Mouse (Mus musculus) embryonic fibroblast, embryonic 13.5 days (primary cell): ENCODE results near the gene Htatip2.

ENCODE experiments used
- CTCF ChIP-seq: IDR thresholded peaks from 2 replicates; pipeline ENCODE4 v1.5.1; 2011; ENCODE audit warnings: mild to moderate bottlenecking, control low read depth, low read length, moderate library complexity, borderline replicate concordance; ENCODE audit not compliant: insufficient read depth
- POLR2A ChIP-seq: IDR thresholded peaks from 2 replicates; pipeline ENCODE4 v1.6.1; 2011; ENCODE audit warnings: low read depth, mild to moderate bottlenecking, control low read depth, low read length, moderate library complexity

DNA sequence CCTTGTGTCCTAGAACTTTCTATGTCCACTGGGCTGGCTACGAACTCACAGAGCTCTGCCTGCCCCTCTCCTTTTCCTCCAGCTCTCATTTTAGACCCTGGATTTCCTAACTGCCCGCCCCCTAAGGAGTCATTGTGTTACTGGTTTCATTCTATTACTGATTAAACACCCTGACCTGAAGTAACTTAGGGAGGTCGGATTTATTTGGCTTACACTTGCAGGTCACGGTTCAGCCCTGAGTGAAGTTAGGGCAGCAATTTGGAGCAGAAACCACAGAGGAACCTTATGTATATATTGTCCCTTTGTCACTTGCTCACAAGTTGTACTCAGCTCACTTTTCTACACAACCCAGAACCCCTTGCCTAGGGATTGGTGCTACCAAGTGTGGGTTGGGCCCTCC, 24.6 kb upstream of the Htatip2 start:
- TF ChIP-seq CTCF, result no peak
- TF ChIP-seq POLR2A, result no peak
